Mouse (Mus musculus): Measurements from ENCODE around the gene Mettl7b. TPM values are rescaled to one million over a fixed set of nuclear protein-coding genes. Genes with fewer than 3 reads are reported as not detected.

Gene Mettl7b
- polyA plus RNA-seq, 1 experiment from 2014 or later, result 0.13 TPM

GRCm38 (mm10) chr10:128938974-128939373 lies 21.8 kb downstream of the Mettl7b start:
- ATAC-seq (ENCODE audit: insufficient number of reproducible peaks, insufficient read depth, low FRiP score, low TSS enrichment), result no peak
- Histone ChIP-seq H3K4me2 (replicated peaks) (no peak overlapping the region), H3K4me3 (no peak overlapping the region), H3K36me3 (no peaks in the 10 kb centered on the region), H3K4me1 (no peaks in the 10 kb centered on the region; the same call in 1 of the 2 replicates), H3K27me3 (peaks cover 30% of the 10 kb centered on the region), H3K9me3 (no peaks in the 10 kb centered on the region), H3K9ac (no peak overlapping the region), H3K27ac (no peak overlapping the region)
- 58% methylated on average over 5 of the region's 5 CpGs for WGBS

- no peak overlapping the region for H3K4me2 ChIP-seq (replicated peaks)
- H3K27ac ChIP-seq, result no peak overlapping the region
- H3K9me3 ChIP-seq, result no peaks in the 10 kb centered on the region
- H3K4me3 ChIP-seq, result no peak overlapping the region
- peaks cover 35% of the 10 kb centered on the region for H3K27me3 ChIP-seq
- no peak overlapping the region for H3K9ac ChIP-seq
- peaks cover 1% of the 10 kb centered on the region; the same call in 1 of the 2 replicates for H3K4me1 ChIP-seq
- H3K36me3 ChIP-seq, result no peaks in the 10 kb centered on the region
- no peak for ATAC-seq (ENCODE audit: insufficient number of reproducible peaks, insufficient read depth, low FRiP score, low TSS enrichment)
- 78% methylated on average over 9 of the region's 9 CpGs for WGBS
Observed at GRCm38 (mm10) chr10:128938457-128938856, 22.3 kb downstream of the Mettl7b start.

- H3K27ac ChIP-seq, result no peak overlapping the region
- WGBS, result 61% methylated on average over 12 of the region's 12 CpGs
- H3K4me2 ChIP-seq (replicated peaks), result no peak overlapping the region
- H3K9ac ChIP-seq, result no peak overlapping the region
- no peaks in the 10 kb centered on the region for H3K9me3 ChIP-seq
- H3K4me1 ChIP-seq, result peaks cover 5% of the 10 kb centered on the region; the same call in 1 of the 2 replicates
- peaks cover 41% of the 10 kb centered on the region for H3K27me3 ChIP-seq
- H3K4me3 ChIP-seq, result no peak overlapping the region
- no peaks in the 10 kb centered on the region for H3K36me3 ChIP-seq
- ATAC-seq (ENCODE audit: insufficient number of reproducible peaks, insufficient read depth, low FRiP score, low TSS enrichment), result no peak
Observed at GRCm38 (mm10) chr10:128937756-128938390, 22.9 kb downstream of the Mettl7b start.

GRCm38 (mm10) chr10:128935826-128936440 lies 24.9 kb downstream of the Mettl7b start:
- peaks cover 52% of the 10 kb centered on the region for H3K27me3 ChIP-seq
- WGBS, result 72% methylated on average over 8 of the region's 8 CpGs
- H3K4me1 ChIP-seq, result peaks cover 5% of the 10 kb centered on the region; the same call in 1 of the 2 replicates
- no peak overlapping the region for H3K4me2 ChIP-seq (replicated peaks)
- H3K9me3 ChIP-seq, result no peaks in the 10 kb centered on the region
- H3K27ac ChIP-seq, result 0 out of 2 replicates have a peak overlapping the region, but pooled peaks have one; percentile 0
- no peak overlapping the region for H3K9ac ChIP-seq
- H3K4me3 ChIP-seq, result no peak overlapping the region
- no peak for ATAC-seq (ENCODE audit: insufficient number of reproducible peaks, insufficient read depth, low FRiP score, low TSS enrichment)
- no peaks in the 10 kb centered on the region for H3K36me3 ChIP-seq

- Histone ChIP-seq H3K27ac (no peak overlapping the region), H3K4me2 (replicated peaks) (no peak overlapping the region), H3K4me3 (no peak overlapping the region), H3K36me3 (no peaks in the 10 kb centered on the region), H3K9ac (no peak overlapping the region), H3K9me3 (no peaks in the 10 kb centered on the region), H3K4me1 (peaks cover 5% of the 10 kb centered on the region; the same call in 1 of the 2 replicates), H3K27me3 (peaks cover 52% of the 10 kb centered on the region)
- WGBS, result 55% methylated on average over 7 of the region's 7 CpGs
- no peak for ATAC-seq (ENCODE audit: insufficient number of reproducible peaks, insufficient read depth, low FRiP score, low TSS enrichment)
Observed at GRCm38 (mm10) chr10:128934997-128935787, 25.6 kb downstream of the Mettl7b start.

GRCm38 (mm10) chr10:128933976-128934721 lies 26.6 kb downstream of the Mettl7b start:
- Histone ChIP-seq H3K36me3 (no peaks in the 10 kb centered on the region), H3K27ac (no peak overlapping the region), H3K4me1 (peaks cover 5% of the 10 kb centered on the region; the same call in 1 of the 2 replicates), H3K4me3 (peak overlapping the region; percentile 40), H3K4me2 (replicated peaks) (peak overlapping the region; percentile 68), H3K27me3 (peaks cover 56% of the 10 kb centered on the region), H3K9me3 (no peaks in the 10 kb centered on the region), H3K9ac (peak overlapping the region; percentile 42)
- ATAC-seq (ENCODE audit: insufficient number of reproducible peaks, insufficient read depth, low FRiP score, low TSS enrichment), result no peak
- 2% methylated on average over 21 of the region's 21 CpGs for WGBS

GRCm38 (mm10) chr10:128933574-128933973 lies 27.2 kb downstream of the Mettl7b start, which contains the start of gene Itga7:
Gene Itga7 (plus strand): TSS chr10:128933818.
- under 1% methylated on average over 26 of the region's 26 CpGs for WGBS
- H3K4me1 ChIP-seq, result peaks cover 5% of the 10 kb centered on the region; the same call in 1 of the 2 replicates
- ATAC-seq (ENCODE audit: insufficient number of reproducible peaks, insufficient read depth, low FRiP score, low TSS enrichment), result peak; percentile 70
- no peaks in the 10 kb centered on the region for H3K36me3 ChIP-seq
- peak within 1 kb of the TSS; percentile 40 for H3K4me3 ChIP-seq
- peak within 1 kb of the TSS; percentile 68 for H3K4me2 ChIP-seq (replicated peaks)
- H3K9me3 ChIP-seq, result no peaks in the 10 kb centered on the region
- no peak within 1 kb of the TSS for H3K27ac ChIP-seq
- peak within 1 kb of the TSS; percentile 42 for H3K9ac ChIP-seq
- H3K27me3 ChIP-seq, result peaks cover 61% of the 10 kb centered on the region

- Histone ChIP-seq H3K27ac (no peak overlapping the region), H3K4me2 (replicated peaks) (no peak overlapping the region), H3K36me3 (no peaks in the 10 kb centered on the region), H3K9ac (no peak overlapping the region), H3K27me3 (peaks cover 70% of the 10 kb centered on the region), H3K4me1 (peaks cover 5% of the 10 kb centered on the region; the same call in 1 of the 2 replicates), H3K9me3 (no peaks in the 10 kb centered on the region), H3K4me3 (no peak overlapping the region)
- WGBS, result 49% methylated on average over 2 of the region's 2 CpGs
- ATAC-seq (ENCODE audit: insufficient number of reproducible peaks, insufficient read depth, low FRiP score, low TSS enrichment), result no peak
Observed at GRCm38 (mm10) chr10:128931441-128931840, 29.3 kb downstream of the Mettl7b start.

- Histone ChIP-seq H3K4me1 (peaks cover 5% of the 10 kb centered on the region; the same call in 1 of the 2 replicates), H3K4me3 (no peak overlapping the region), H3K9me3 (no peaks in the 10 kb centered on the region), H3K36me3 (no peaks in the 10 kb centered on the region), H3K4me2 (replicated peaks) (no peak overlapping the region), H3K9ac (no peak overlapping the region), H3K27me3 (peaks cover 54% of the 10 kb centered on the region), H3K27ac (no peak overlapping the region)
- WGBS, result 73% methylated on average over 7 of the region's 7 CpGs
- ATAC-seq (ENCODE audit: insufficient number of reproducible peaks, insufficient read depth, low FRiP score, low TSS enrichment), result no peak
Observed at GRCm38 (mm10) chr10:128929638-128930378, 31.0 kb downstream of the Mettl7b start.

- no peak overlapping the region for H3K9ac ChIP-seq
- no peak overlapping the region for H3K4me3 ChIP-seq
- H3K4me2 ChIP-seq (replicated peaks), result no peak overlapping the region
- WGBS, result 34% methylated on average over 4 of the region's 4 CpGs
- peaks cover 40% of the 10 kb centered on the region for H3K27me3 ChIP-seq
- no peak overlapping the region for H3K27ac ChIP-seq
- no peaks in the 10 kb centered on the region for H3K36me3 ChIP-seq
- ATAC-seq (ENCODE audit: insufficient number of reproducible peaks, insufficient read depth, low FRiP score, low TSS enrichment), result no peak
- H3K4me1 ChIP-seq, result peaks cover 6% of the 10 kb centered on the region; the same call in 1 of the 2 replicates
- no peaks in the 10 kb centered on the region for H3K9me3 ChIP-seq
Observed at GRCm38 (mm10) chr10:128928356-128928755, 32.4 kb downstream of the Mettl7b start.
